Mouse (Mus musculus): ENCODE results near the gene Tmem161a. TPM values are rescaled to one million over a fixed set of nuclear protein-coding genes. Genes with fewer than 3 reads are reported as not detected.

Gene Tmem161a
- polyA plus RNA-seq, 1 experiment: 22.0 TPM

DNA sequence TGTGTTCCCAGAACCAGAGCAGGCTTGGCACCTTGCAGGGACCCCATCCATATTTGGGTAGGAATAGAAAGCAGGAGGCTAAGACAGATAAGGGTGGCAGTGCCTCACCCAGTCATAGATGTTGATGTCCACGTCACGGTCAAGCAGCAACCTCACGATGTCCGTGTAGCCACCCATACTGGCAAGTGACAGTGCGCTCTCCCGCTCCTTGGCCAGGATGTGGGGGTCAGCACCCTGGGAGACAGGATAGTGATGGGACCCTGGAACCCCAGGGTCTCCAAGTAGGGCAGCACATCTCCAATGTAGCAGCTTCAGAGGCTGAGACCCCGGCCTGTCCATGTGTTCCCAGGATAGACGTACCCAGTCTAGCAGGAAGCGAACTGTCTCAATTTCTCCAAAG is 37.2 kb upstream of the Tmem161a start:
- WGBS: 91% methylated on average over 9 of the region's 9 CpGs
- TF ChIP-seq CTCF (IDR thresholded peaks at IDR 0.05; ENCODE audit: control insufficient read depth, insufficient read depth, low read length): no peak
- no peak for TF ChIP-seq POLR2A (IDR thresholded peaks at IDR 0.05; ENCODE audit: borderline replicate concordance, control insufficient read depth, low read depth, low read length)
- Histone ChIP-seq H3K4me3 (replicated peaks; ENCODE audit: control insufficient read depth, low read depth, low read length) (no peak overlapping the region), H3K27ac (ENCODE audit: control insufficient read depth, insufficient read depth, low read depth, low read length, poor library complexity) (no peak overlapping the region), H3K4me1 (ENCODE audit: control insufficient read depth, insufficient read depth, low read length) (peaks cover 3% of the 10 kb centered on the region)

DNA sequence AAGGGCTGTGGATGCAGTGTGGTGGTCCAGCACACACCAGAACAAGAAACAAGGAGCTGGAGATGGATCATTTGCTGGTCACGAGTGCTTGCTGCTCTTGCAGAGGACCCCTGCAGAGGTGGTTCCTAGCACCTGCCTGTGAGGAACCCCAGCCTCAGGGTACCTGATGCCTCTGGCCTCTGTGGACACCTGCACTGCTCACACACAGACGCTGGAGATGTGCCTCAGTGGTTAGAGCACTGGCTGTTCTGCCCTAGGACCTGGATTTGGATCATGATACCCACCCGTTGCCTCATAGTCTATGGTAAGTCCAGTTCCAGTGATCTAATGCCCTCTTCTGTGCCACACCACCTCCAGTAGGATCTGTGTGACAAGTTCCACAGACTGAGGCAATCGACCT is 35.6 kb upstream of the Tmem161a start:
- TF ChIP-seq POLR2A (IDR thresholded peaks at IDR 0.05; ENCODE audit: borderline replicate concordance, control insufficient read depth, low read depth, low read length): no peak
- Histone ChIP-seq H3K27ac (ENCODE audit: control insufficient read depth, insufficient read depth, low read depth, low read length, poor library complexity) (no peak overlapping the region), H3K4me3 (replicated peaks; ENCODE audit: control insufficient read depth, low read depth, low read length) (no peak overlapping the region), H3K4me1 (ENCODE audit: control insufficient read depth, insufficient read depth, low read length) (peaks cover 2% of the 10 kb centered on the region; the same call in 1 of the 2 replicates)
- 78% methylated on average over 4 of the region's 4 CpGs for WGBS

DNA sequence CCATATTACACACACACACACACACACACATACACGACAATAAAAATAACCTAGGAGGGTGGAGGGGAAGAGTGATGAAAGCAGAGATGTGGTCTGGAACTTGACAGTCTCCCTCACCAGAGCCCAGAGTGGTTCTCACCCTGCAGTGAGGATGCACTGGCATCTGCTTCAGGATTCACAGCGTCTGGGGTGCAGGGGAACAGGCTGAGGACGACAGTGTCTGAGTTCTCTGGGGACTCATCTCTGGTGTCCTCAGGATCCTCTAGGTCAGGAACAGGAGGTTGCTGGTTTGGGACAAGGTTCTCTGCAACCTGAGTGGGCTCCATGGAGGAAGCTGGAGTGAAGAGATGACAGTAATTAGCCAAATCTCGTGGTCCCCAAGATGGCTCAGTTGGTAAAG is 34.3 kb upstream of the Tmem161a start:
- peaks cover 2% of the 10 kb centered on the region; the same call in 1 of the 2 replicates for H3K4me1 ChIP-seq (ENCODE audit: control insufficient read depth, insufficient read depth, low read length)
- no peak overlapping the region for H3K4me3 ChIP-seq (replicated peaks; ENCODE audit: control insufficient read depth, low read depth, low read length)
- 73% methylated on average over 4 of the region's 4 CpGs for WGBS
- no peak for TF ChIP-seq CTCF (IDR thresholded peaks at IDR 0.05; ENCODE audit: control insufficient read depth, insufficient read depth, low read length)
- TF ChIP-seq POLR2A (IDR thresholded peaks at IDR 0.05; ENCODE audit: borderline replicate concordance, control insufficient read depth, low read depth, low read length): no peak
- H3K27ac ChIP-seq (ENCODE audit: control insufficient read depth, insufficient read depth, low read depth, low read length, poor library complexity): no peak overlapping the region

DNA sequence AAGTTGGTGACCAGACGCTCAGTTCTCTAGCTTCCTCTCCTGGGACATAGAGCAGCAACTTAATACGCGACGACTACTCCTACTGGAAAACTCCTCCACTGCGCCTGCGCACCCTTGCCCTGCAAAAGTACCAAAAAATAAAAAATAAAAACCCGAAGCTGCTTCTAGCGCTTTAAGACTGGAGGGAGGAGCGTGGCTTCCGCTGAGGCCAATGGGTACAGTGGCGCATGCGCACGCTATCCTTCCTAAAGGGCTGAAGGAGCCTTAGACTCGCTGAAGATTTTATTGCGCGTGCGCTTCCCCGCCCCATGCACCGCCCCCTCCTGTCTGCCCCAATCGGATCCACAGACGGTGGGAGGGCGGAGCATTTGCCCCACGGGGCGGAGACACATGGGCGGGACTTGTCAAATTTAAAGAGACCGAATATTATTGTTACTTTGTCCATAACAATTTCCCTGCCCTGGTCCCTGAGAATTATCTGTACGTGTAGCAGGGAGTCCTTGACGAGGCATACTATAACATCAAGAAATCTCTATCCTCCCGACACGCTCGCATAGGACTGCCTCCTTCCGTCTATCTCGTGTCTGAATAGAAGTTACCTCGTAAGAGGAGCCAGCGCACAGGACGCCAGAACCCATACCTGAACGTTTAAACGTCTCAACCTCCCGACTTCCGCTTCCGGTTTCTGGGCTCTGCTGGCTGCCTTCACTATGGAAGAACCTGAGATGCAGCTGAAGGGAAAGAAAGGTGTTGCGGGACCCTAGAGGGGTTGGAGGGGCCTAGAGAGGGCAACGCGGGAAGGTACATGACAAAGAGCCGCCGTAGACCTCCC is 32.9 kb upstream of the Tmem161a start, which contains the start of the genes Rfxank, Borcs8 and Mef2b:
Gene Rfxank (minus strand): TSS at position 129 of the 832 bp plus-strand sequence.
Gene Borcs8 (plus strand): TSS at position 474 of the 832 bp plus-strand sequence.
Gene Mef2b (plus strand): TSS at position 686 of the 832 bp plus-strand sequence.
- Histone ChIP-seq H3K4me1 (ENCODE audit: control insufficient read depth, insufficient read depth, low read length) (peaks cover 2% of the 10 kb centered on the region; the same call in 1 of the 2 replicates), H3K4me3 (replicated peaks; ENCODE audit: control insufficient read depth, low read depth, low read length) (peak within 1 kb of the TSS; percentile 88), H3K27ac (ENCODE audit: control insufficient read depth, insufficient read depth, low read depth, low read length, poor library complexity) (peak within 1 kb of the TSS; percentile 89)
- under 1% methylated on average over 46 of the region's 46 CpGs for WGBS
- TF ChIP-seq CTCF (IDR thresholded peaks at IDR 0.05; ENCODE audit: control insufficient read depth, insufficient read depth, low read length) (no peak), POLR2A (IDR thresholded peaks at IDR 0.05; ENCODE audit: borderline replicate concordance, control insufficient read depth, low read depth, low read length) (no peak; the same call in 1 of the 2 replicates)

DNA sequence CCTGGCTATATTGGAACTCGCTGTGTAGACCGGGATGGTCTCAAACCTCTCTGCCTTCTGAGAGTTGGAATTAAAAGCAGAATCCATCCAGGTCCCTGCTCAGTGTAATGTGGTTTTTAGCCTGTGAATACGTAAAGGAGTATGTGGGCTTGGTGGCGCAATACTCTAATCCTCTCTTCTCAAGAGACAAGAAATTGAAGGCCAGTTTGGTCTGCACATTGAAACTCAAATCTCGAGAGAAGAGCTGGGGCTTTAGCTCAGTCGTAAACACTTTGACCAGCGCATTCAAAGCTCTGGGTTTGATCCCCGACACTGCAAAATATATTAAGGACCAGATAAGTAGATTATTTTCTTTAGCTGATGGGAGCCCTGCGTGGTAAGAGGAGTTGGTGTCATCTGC is 32.2 kb upstream of the Tmem161a start:
- H3K4me3 ChIP-seq (replicated peaks; ENCODE audit: control insufficient read depth, low read depth, low read length): peak overlapping the region; percentile 88
- TF ChIP-seq POLR2A (IDR thresholded peaks at IDR 0.05; ENCODE audit: borderline replicate concordance, control insufficient read depth, low read depth, low read length): no peak
- TF ChIP-seq CTCF (IDR thresholded peaks at IDR 0.05; ENCODE audit: control insufficient read depth, insufficient read depth, low read length): no peak
- peaks cover 2% of the 10 kb centered on the region; the same call in 1 of the 2 replicates for H3K4me1 ChIP-seq (ENCODE audit: control insufficient read depth, insufficient read depth, low read length)
- H3K27ac ChIP-seq (ENCODE audit: control insufficient read depth, insufficient read depth, low read depth, low read length, poor library complexity): peak overlapping the region; percentile 89
- WGBS: 2% methylated on average over 9 of the region's 9 CpGs

DNA sequence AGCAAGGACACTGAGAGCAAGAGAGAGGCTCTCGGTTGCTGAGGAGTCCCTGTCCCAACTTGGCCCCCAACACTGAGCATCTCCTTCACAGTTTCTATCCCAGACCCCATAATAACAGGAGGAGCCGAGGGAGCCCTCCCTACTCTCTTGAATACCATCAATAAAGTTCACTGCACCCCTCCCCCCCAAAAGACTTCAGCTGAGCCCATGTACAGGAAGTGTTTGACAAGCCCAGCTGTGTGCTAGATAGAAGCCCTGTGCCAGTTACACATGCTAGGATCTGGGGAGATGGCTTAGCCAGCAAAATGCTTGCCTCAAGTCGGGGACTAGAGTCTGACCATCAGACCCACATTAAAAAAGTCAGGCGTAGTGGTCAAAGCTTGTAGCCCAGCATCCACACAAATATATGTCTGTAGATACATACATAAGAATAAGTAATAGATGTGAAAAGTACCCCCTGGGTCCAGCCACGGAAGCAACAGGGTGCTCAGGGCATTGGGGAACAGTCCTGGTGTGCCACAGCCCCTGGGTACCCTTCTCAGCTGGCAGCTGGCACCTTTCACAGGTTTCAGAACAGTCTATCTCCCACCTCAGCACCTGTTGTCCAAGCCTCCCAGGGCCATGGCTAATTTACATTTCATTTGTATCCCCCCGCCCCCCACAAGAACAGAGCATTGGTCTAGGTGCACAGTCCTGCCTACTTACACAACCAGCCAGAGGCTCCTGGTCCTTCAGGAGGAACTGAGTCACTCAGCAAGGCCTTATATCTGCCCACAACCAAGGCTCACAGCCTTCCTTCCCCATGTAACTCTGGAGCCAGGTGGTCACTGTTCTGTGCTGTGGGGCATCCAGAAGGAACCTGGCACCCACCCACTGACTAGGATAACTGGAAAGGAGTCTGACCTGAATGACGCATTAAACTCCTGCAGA is 24.2 kb upstream of the Tmem161a start:
- TF ChIP-seq CTCF (IDR thresholded peaks at IDR 0.05; ENCODE audit: control insufficient read depth, insufficient read depth, low read length) (no peak), POLR2A (IDR thresholded peaks at IDR 0.05; ENCODE audit: borderline replicate concordance, control insufficient read depth, low read depth, low read length) (no peak)
- Histone ChIP-seq H3K27ac (ENCODE audit: control insufficient read depth, insufficient read depth, low read depth, low read length, poor library complexity) (no peak overlapping the region), H3K4me3 (replicated peaks; ENCODE audit: control insufficient read depth, low read depth, low read length) (no peak overlapping the region), H3K4me1 (ENCODE audit: control insufficient read depth, insufficient read depth, low read length) (peaks cover 2% of the 10 kb centered on the region)
- WGBS: 46% methylated on average over 7 of the region's 7 CpGs

DNA sequence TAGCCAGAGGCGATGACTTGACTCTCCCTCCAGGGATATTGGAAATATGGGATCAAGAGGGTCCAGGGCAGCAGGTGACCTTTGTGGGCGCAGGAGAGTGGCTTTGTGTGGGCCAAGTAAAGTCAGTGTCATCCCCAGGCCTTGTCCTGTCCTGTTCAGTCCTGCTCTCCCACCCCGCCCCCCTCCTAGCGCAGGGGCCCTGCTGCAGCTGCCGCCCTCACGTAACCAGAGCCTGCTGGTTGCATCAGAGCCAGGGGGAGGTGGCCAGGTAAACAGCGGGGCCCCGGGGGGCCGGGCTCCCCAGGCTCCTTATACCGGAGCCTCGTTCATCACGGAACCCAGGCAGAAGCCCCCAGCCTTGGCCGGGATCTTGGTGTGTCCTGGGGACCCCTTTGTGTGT is 22.0 kb upstream of the Tmem161a start:
- TF ChIP-seq POLR2A (IDR thresholded peaks at IDR 0.05; ENCODE audit: borderline replicate concordance, control insufficient read depth, low read depth, low read length) (no peak), CTCF (IDR thresholded peaks at IDR 0.05; ENCODE audit: control insufficient read depth, insufficient read depth, low read length) (no peak)
- H3K4me1 ChIP-seq (ENCODE audit: control insufficient read depth, insufficient read depth, low read length): peaks cover 2% of the 10 kb centered on the region
- no peak overlapping the region for H3K27ac ChIP-seq (ENCODE audit: control insufficient read depth, insufficient read depth, low read depth, low read length, poor library complexity)
- WGBS: 57% methylated on average over 13 of the region's 13 CpGs
- H3K4me3 ChIP-seq (replicated peaks; ENCODE audit: control insufficient read depth, low read depth, low read length): no peak overlapping the region

Measured in bone marrow, adult 2 months (tissue).